Mouse (Mus musculus) MEL (cell line): ENCODE results near the gene Cxcr6. TPM values are rescaled to one million over a fixed set of nuclear protein-coding genes. Genes with fewer than 3 reads are reported as not detected.

ENCODE experiments used
- DNase-seq: peaks from one replicate; pipeline ENCODE4 v3.0.0; 2011; ENCODE audit warnings: low read depth, low spot score
- H3K27ac ChIP-seq: 2 replicates; pipeline ENCODE4 v1.5.1; 2012; ENCODE audit warnings: low read depth, mild to moderate bottlenecking, control low read depth, low read length, moderate library complexity; ENCODE audit not compliant: control insufficient read depth
- H3K27me3 ChIP-seq, 2 experiments: fragments of 150-350 bp in 1 of 2; sonication (generic) in 1 of 2; 2 replicates each; pipeline ENCODE4 v1.6.1; 2012; ENCODE audit warnings: low read length in 2 of 2, mild to moderate bottlenecking in 2 of 2, improper control_type of control experiment in 1 of 2, moderate library complexity in 1 of 2; ENCODE audit not compliant: insufficient read depth in 2 of 2, control insufficient read depth in 1 of 2
- H3K36me3 ChIP-seq, 2 experiments: 2 replicates each; pipeline ENCODE4 v1.6.1; 2012 to 2014; ENCODE audit warnings: low read length in 2 of 2, improper control_type of control experiment in 1 of 2, inconsistent platforms in 1 of 2, mild to moderate bottlenecking in 1 of 2; ENCODE audit not compliant: insufficient read depth in 2 of 2, control insufficient read depth in 1 of 2
- H3K4me1 ChIP-seq, 2 experiments: fragments of 150-350 bp in 1 of 2; sonication (generic) in 1 of 2; 2 replicates each; pipeline ENCODE4 v1.6.1; 2012; ENCODE audit warnings: low read length in 2 of 2, improper control_type of control experiment in 1 of 2, mild to moderate bottlenecking in 1 of 2; ENCODE audit not compliant: insufficient read depth in 2 of 2, control insufficient read depth in 1 of 2
- H3K4me3 ChIP-seq, 2 experiments: fragments of 150-350 bp in 1 of 2; sonication (generic) in 1 of 2; 2 replicates each; pipeline ENCODE4 v1.5.1; 2012; ENCODE audit warnings: low read depth in 2 of 2, low read length in 2 of 2, mild to moderate bottlenecking in 2 of 2, moderate library complexity in 2 of 2, control low read depth in 1 of 2, improper control_type of control experiment in 1 of 2; ENCODE audit not compliant: control insufficient read depth in 1 of 2, insufficient read depth in 1 of 2
- H3K79me2 ChIP-seq: 2 replicates; pipeline ENCODE4 v1.6.1; 2012; ENCODE audit warnings: mild to moderate bottlenecking, low read length, moderate library complexity; ENCODE audit not compliant: control insufficient read depth, poor library complexity, insufficient read depth
- H3K9ac ChIP-seq: 2 replicates; pipeline ENCODE4 v1.6.1; 2012; ENCODE audit warnings: low read depth, mild to moderate bottlenecking, control low read depth, low read length, moderate library complexity; ENCODE audit not compliant: control insufficient read depth, poor library complexity, severe bottlenecking
- H3K9me3 ChIP-seq: fragments of 150-350 bp; sonication (generic); replicated peaks from 2 replicates; pipeline ENCODE4 v1.6.1; 2012; ENCODE audit warnings: mild to moderate bottlenecking, low read length, improper control_type of control experiment, moderate library complexity; ENCODE audit not compliant: insufficient read depth
- BHLHE40 ChIP-seq: IDR thresholded peaks from 2 replicates; pipeline ENCODE4 v1.6.1; 2012; ENCODE audit warnings: low read depth, mild to moderate bottlenecking, inconsistent platforms, low read length, improper control_type of control experiment, borderline replicate concordance
- CHD1 ChIP-seq: IDR thresholded peaks from 2 replicates; pipeline ENCODE4 v1.6.1; 2012; ENCODE audit warnings: low read depth, mild to moderate bottlenecking, inconsistent platforms, low read length, improper control_type of control experiment
- CHD2 ChIP-seq: IDR thresholded peaks from 2 replicates; pipeline ENCODE4 v1.6.1; 2011; ENCODE audit warnings: low read length, improper control_type of control experiment
- ELF1 ChIP-seq: IDR thresholded peaks from 2 replicates; pipeline ENCODE4 v1.6.1; 2014; ENCODE audit warnings: low read depth, mild to moderate bottlenecking, inconsistent platforms, low read length, improper control_type of control experiment, moderate library complexity
- EP300 ChIP-seq, 2 experiments: IDR thresholded peaks; 2 replicates each; pipeline ENCODE4 v1.6.1; 2011; ENCODE audit warnings: improper control_type of control experiment in 2 of 2, low read length in 2 of 2, low read depth in 1 of 2, mild to moderate bottlenecking in 1 of 2
- GABPA ChIP-seq: IDR thresholded peaks from 2 replicates; pipeline ENCODE4 v1.6.1; 2012; ENCODE audit warnings: low read depth, mild to moderate bottlenecking, inconsistent platforms, low read length, improper control_type of control experiment, moderate library complexity
- GATA1 ChIP-seq: IDR thresholded peaks from 2 replicates; pipeline ENCODE4 v1.6.1; 2011; ENCODE audit warnings: low read depth, low read length, improper control_type of control experiment
- MAX ChIP-seq: IDR thresholded peaks from 2 replicates; pipeline ENCODE4 v1.6.1; 2011; ENCODE audit warnings: low read length, improper control_type of control experiment
- MAZ ChIP-seq: IDR thresholded peaks from 2 replicates; pipeline ENCODE4 v1.6.1; 2012; ENCODE audit warnings: low read depth, mild to moderate bottlenecking, inconsistent platforms, low read length, improper control_type of control experiment
- MEF2A ChIP-seq: IDR thresholded peaks from 2 replicates; pipeline ENCODE4 v1.6.1; 2014; ENCODE audit warnings: low read depth, mild to moderate bottlenecking, inconsistent platforms, low read length, improper control_type of control experiment; ENCODE audit not compliant: poor library complexity, insufficient replicate concordance, severe bottlenecking; ENCODE audit errors: extremely low read depth
- MXI1 ChIP-seq: IDR thresholded peaks from 2 replicates; pipeline ENCODE4 v1.6.1; 2011; ENCODE audit warnings: mild to moderate bottlenecking, low read depth, low read length, improper control_type of control experiment
- MYB ChIP-seq: IDR thresholded peaks from 2 replicates; pipeline ENCODE4 v1.6.1; 2011; ENCODE audit warnings: mild to moderate bottlenecking, low read depth, low read length, improper control_type of control experiment
- RCOR1 ChIP-seq: IDR thresholded peaks from 2 replicates; pipeline ENCODE4 v1.6.1; 2012; ENCODE audit warnings: low read depth, mild to moderate bottlenecking, inconsistent platforms, low read length, improper control_type of control experiment
- SIN3A ChIP-seq: IDR thresholded peaks from 2 replicates; pipeline ENCODE4 v1.6.1; 2012; ENCODE audit warnings: low read length, improper control_type of control experiment, inconsistent platforms
- SMC3 ChIP-seq: IDR thresholded peaks from 2 replicates; pipeline ENCODE4 v1.6.1; 2011; ENCODE audit warnings: low read depth, low read length, improper control_type of control experiment
- TAL1 ChIP-seq: IDR thresholded peaks from 2 replicates; pipeline ENCODE4 v1.6.1; 2012; ENCODE audit warnings: mild to moderate bottlenecking, inconsistent platforms, low read length, moderate library complexity, mixed read lengths
- TBP ChIP-seq: IDR thresholded peaks from 2 replicates; pipeline ENCODE4 v1.8.0; 2011; ENCODE audit warnings: low read depth, low read length, improper control_type of control experiment
- USF1 ChIP-seq: IDR thresholded peaks from 2 replicates; pipeline ENCODE4 v1.6.1; 2014; ENCODE audit warnings: low read depth, mild to moderate bottlenecking, inconsistent platforms, low read length, improper control_type of control experiment, moderate library complexity
- USF2 ChIP-seq, 2 experiments: IDR thresholded peaks; 2 replicates each; pipeline ENCODE4 v1.6.1; 2011 to 2012; ENCODE audit warnings: improper control_type of control experiment in 2 of 2, low read length in 2 of 2, borderline replicate concordance in 1 of 2, inconsistent platforms in 1 of 2, low read depth in 1 of 2, mild to moderate bottlenecking in 1 of 2; ENCODE audit not compliant: insufficient read depth in 1 of 2
- ZKSCAN1 ChIP-seq: IDR thresholded peaks from 2 replicates; pipeline ENCODE4 v1.6.1; 2012; ENCODE audit warnings: low read depth, mild to moderate bottlenecking, inconsistent platforms, low read length, improper control_type of control experiment, moderate library complexity
- polyA plus RNA-seq, 2 experiments: library from polyadenylated mRNA; stranded (reverse) in 1 of 2; unstranded in 1 of 2; fragments of >175 nt in 1 of 2; fragments of >200 nt in 1 of 2; gene quantifications; 2 replicates each; pipeline versions ENCODE4 v1.2.1 to v1.2.4; 2012; ENCODE audit warnings: low replicate concordance in 2 of 2, low read depth in 1 of 2; ENCODE audit not compliant: insufficient read length in 2 of 2, insufficient read depth in 1 of 2, missing spikeins in 1 of 2
- total RNA-seq: library from RNA; depleted of rRNA; stranded (reverse); fragments of 300-350 nt; gene quantifications from 2 replicates; pipeline ENCODE4 v1.2.3, GENCODE M21; 2012

Gene Cxcr6
- total and polyA plus RNA-seq, 3 experiments = 0.04 TPM; not detected in 2

GRCm38 (mm10) chr9:123849976-123850695, 43.9 kb downstream of the Cxcr6 start:
- Histone ChIP-seq H3K9ac (no peak overlapping the region), H3K27me3 (no peaks in the 10 kb centered on the region), H3K4me1 (peaks cover 4 to 21% of the 10 kb centered on the region in 2 experiments), H3K9me3 (no peaks in the 10 kb centered on the region), H3K79me2 (peaks cover 2% of the 10 kb centered on the region; the same call in 1 of the 2 replicates), H3K27ac (no peak overlapping the region), H3K36me3 (peaks cover 0 to 23% of the 10 kb centered on the region in 2 experiments; a peak in 2 of 4 replicates), H3K4me3 (no peak overlapping the region; a peak in 1 of 4 replicates)
- peak; percentile 32 for DNase-seq
- no peak for TF ChIP-seq MEF2A
- TF ChIP-seq MXI1 = no peak

GRCm38 (mm10) chr9:123850705-123851061, 44.4 kb downstream of the Cxcr6 start:
- Histone ChIP-seq H3K36me3 (peaks cover 0 to 21% of the 10 kb centered on the region in 2 experiments; a peak in 2 of 4 replicates), H3K27ac (peak overlapping the region; percentile 79), H3K9me3 (no peaks in the 10 kb centered on the region), H3K4me3 (peak overlapping the region; percentile 68 to 93), H3K9ac (peak overlapping the region; percentile 95), H3K27me3 (no peaks in the 10 kb centered on the region), H3K4me1 (peaks cover 4 to 21% of the 10 kb centered on the region in 2 experiments), H3K79me2 (peaks cover 2% of the 10 kb centered on the region; the same call in 1 of the 2 replicates)
- TF ChIP-seq TBP (no peak), CHD2 (no peak), SIN3A (no peak), RCOR1 (no peak), SMC3 (no peak), BHLHE40 (no peak), USF1 (no peak), MYB (no peak), MXI1 (no peak), ELF1 (no peak), GABPA (no peak), EP300 (IDR thresholded peaks at IDR 0.05; ENCODE audit: low read depth in 1 of 2, low read length in 2 of 2) (no peak), CHD1 (no peak), MAX (no peak), GATA1 (no peak), ZKSCAN1 (no peak), MAZ (no peak), USF2 (IDR thresholded peaks at IDR 0.05; ENCODE audit: borderline replicate concordance in 1 of 2, insufficient read depth in 1 of 2, low read depth in 1 of 2, low read length in 2 of 2) (no peak), TAL1 (no peak)
- DNase-seq = no peak
